Mouse (Mus musculus): ENCODE measurements at regions not wholly inside any gene's neighbourhood (a gene's known extent, or its start where the extent isn't known, plus 50 kb on each side); places are given as distances from the start of the nearest gene placed in this dataset.
A peak's percentile ranks its signal among the peaks of the same experiment; 100 is the strongest.

DNA sequence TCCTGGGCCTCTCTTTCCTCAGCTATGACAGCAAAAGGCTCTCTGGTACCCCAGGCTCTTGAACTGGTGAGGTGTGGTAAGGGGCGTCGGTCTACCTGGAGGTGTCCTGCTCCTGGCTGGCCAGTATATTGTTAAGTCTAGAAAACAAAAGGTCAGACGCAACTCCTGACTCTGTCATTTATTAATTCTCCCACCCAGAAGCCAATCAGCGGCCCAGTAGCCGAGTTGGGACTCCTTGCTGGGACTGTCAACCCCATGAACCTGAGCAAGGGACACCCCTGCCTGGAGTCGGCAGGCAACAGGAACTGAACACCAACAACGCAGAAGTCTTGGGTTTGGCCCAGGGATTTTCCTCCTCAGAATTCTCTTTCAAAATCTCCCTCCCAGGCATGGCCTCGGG, 71.1 kb upstream of the Tle3 start:
- 90% methylated on average over 8 of the region's 8 CpGs for WGBS
- H3K27me3 ChIP-seq = no peaks in the 10 kb centered on the region
- no peaks in the 10 kb centered on the region for H3K9me3 ChIP-seq
- peaks cover 20% of the 10 kb centered on the region for H3K4me1 ChIP-seq
- H3K9ac ChIP-seq = no peak overlapping the region
- ATAC-seq (ENCODE audit: insufficient number of reproducible peaks, low FRiP score, low TSS enrichment, low read depth) = no peak
- no peak overlapping the region for H3K4me3 ChIP-seq
- no peaks in the 10 kb centered on the region for H3K36me3 ChIP-seq
- no peak overlapping the region for H3K4me2 ChIP-seq
- H3K27ac ChIP-seq = no peak overlapping the region

DNA sequence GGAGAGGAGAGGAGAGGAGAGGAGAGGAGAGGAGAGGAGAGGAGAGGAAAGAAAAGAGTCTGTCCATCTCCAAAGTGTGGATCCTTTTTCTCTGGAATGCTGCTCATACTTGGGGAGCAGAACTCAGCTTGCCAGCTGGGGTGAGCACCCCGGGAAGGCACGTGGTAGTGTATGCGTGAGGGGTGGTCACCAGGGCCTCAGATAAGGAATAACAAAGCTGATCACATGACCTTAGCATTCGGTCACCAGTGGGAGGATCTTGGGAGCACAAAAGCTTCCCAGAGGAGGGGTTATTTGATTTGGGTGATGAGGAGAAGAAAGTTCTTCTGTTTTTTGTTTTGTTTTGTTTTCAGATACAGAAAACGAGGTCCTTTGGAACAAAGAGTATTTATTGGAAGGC, 69.4 kb upstream of the Tle3 start:
- Histone ChIP-seq H3K4me3 (no peak overlapping the region), H3K27ac (no peak overlapping the region), H3K4me2 (no peak overlapping the region), H3K36me3 (no peaks in the 10 kb centered on the region), H3K27me3 (no peaks in the 10 kb centered on the region), H3K9me3 (no peaks in the 10 kb centered on the region), H3K4me1 (peaks cover 9% of the 10 kb centered on the region), H3K9ac (no peak overlapping the region)
- ATAC-seq (ENCODE audit: insufficient number of reproducible peaks, low FRiP score, low TSS enrichment, low read depth) = no peak
- 28% methylated on average over 5 of the region's 5 CpGs for WGBS

DNA sequence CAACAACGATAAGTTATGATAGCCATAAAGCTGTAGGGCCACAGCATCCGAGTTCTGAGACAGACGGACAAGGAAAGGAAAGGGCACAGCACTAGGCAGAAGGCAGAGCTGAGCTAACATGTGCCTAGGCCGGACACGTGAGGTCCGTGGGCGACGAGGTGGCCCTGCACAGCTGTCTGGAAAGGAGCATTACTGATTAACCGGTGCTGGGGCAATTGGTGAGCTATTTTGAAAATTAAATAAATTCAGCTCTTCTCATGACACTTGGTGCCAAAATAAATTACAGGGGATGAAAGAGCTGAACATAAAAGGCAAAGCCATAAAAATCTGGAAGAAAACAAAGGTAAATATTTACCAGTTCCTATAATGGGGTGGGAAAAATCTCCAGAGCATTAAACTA, 65.9 kb upstream of the Tle3 start:
- Histone ChIP-seq H3K9me3 (no peaks in the 10 kb centered on the region), H3K9ac (no peak overlapping the region), H3K27me3 (peaks cover 9% of the 10 kb centered on the region; the same call in 1 of the 2 replicates), H3K36me3 (no peaks in the 10 kb centered on the region), H3K27ac (no peak overlapping the region), H3K4me3 (no peak overlapping the region), H3K4me1 (peaks cover 15% of the 10 kb centered on the region; the same call in 1 of the 2 replicates), H3K4me2 (no peak overlapping the region)
- WGBS = 61% methylated on average over 9 of the region's 9 CpGs
- ATAC-seq (ENCODE audit: insufficient number of reproducible peaks, low FRiP score, low TSS enrichment, low read depth) = no peak

DNA sequence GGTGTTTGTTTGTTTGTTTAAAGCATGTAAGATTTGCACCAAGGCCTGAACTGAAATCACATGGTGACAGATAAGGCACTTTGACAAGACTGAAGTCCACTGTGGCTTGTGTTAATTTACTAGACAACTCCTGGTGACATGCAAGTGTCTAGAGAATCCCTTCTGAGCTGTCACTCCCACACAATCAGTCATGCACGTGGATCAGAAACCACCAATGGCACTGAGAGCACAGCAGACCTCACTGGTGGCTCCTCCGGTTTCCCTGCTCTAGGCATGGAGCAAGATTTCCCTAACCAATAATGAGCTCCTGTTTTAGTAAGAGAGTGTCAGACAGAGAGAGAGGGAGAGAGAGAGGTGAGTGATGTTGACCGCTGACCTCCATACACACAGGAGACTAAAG, 63.1 kb upstream of the Tle3 start:
- Histone ChIP-seq H3K27me3 (peaks cover 9% of the 10 kb centered on the region; the same call in 1 of the 2 replicates), H3K4me1 (peaks cover 34% of the 10 kb centered on the region), H3K9me3 (no peaks in the 10 kb centered on the region), H3K9ac (no peak overlapping the region), H3K4me2 (no peak overlapping the region), H3K36me3 (no peaks in the 10 kb centered on the region), H3K4me3 (no peak overlapping the region), H3K27ac (no peak overlapping the region)
- 59% methylated on average over 3 of the region's 3 CpGs for WGBS
- ATAC-seq (ENCODE audit: insufficient number of reproducible peaks, low FRiP score, low TSS enrichment, low read depth) = no peak

DNA sequence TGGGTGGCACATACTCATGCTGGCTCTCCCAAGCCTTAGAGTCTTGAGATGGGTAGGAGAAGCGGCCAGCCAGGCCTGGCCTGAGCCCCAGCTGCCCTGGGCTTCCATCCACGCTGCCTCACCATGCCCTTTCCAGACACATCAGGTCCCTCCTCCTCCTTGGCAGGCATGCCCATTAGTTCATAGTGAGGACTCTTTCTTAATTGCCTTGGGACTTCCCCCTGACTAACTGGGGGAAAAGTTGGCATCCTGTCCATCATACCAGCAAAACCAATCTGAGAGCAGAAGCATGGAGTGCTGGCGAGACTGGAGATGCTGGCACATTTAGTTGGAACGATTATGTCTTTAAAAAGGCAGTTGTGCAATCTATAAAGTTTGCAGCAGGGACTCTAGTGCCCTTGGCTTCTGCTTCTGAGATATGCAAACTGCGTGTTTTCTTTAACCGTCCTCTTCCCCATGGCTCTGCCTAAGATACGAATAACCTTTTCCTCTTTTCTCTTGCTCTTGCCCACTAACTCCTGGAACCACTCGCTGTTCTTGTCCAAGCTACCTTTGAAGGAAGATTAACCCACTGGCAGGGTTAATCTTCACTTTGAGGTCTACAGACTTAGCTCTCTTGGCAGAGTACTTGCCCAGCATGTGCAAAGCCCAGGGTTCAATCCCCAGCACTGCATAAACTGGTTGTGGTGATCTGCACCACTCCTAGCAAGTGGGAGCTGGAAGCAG, 62.2 kb upstream of the Tle3 start:
- no peaks in the 10 kb centered on the region for H3K9me3 ChIP-seq
- no peak overlapping the region for H3K9ac ChIP-seq
- H3K4me2 ChIP-seq = no peak overlapping the region
- no peak for ATAC-seq (ENCODE audit: insufficient number of reproducible peaks, low FRiP score, low TSS enrichment, low read depth)
- H3K4me1 ChIP-seq = peaks cover 43% of the 10 kb centered on the region
- no peaks in the 10 kb centered on the region for H3K36me3 ChIP-seq
- no peak overlapping the region for H3K27ac ChIP-seq
- WGBS = 75% methylated on average over 8 of the region's 8 CpGs
- H3K4me3 ChIP-seq = no peak overlapping the region
- H3K27me3 ChIP-seq = peaks cover 9% of the 10 kb centered on the region; the same call in 1 of the 2 replicates

DNA sequence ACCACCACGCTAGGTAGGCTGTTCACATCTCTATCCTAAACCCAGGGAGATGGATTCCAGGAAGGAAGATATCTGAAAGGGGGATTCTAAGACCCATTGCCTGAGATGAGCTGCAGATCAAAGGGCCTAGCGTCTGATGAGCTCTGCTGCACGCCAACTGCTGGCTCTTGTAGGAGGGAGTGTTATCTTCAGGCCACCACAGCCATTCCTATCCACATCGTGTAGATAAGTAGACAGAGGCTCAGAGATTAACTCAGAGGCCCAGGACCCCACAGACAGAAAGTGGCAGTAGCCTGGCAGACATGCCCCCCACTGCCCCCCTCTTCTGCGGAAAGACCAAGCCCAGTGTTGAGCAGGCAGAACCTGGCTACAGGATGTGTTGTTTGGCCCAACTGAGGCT, 61.6 kb upstream of the Tle3 start:
- Histone ChIP-seq H3K36me3 (no peaks in the 10 kb centered on the region), H3K4me2 (no peak overlapping the region), H3K4me3 (no peak overlapping the region), H3K4me1 (peaks cover 49% of the 10 kb centered on the region), H3K9me3 (no peaks in the 10 kb centered on the region), H3K9ac (no peak overlapping the region), H3K27me3 (peaks cover 9% of the 10 kb centered on the region; the same call in 1 of the 2 replicates), H3K27ac (no peak overlapping the region)
- WGBS = 73% methylated on average over 5 of the region's 5 CpGs
- ATAC-seq (ENCODE audit: insufficient number of reproducible peaks, low FRiP score, low TSS enrichment, low read depth) = no peak

DNA sequence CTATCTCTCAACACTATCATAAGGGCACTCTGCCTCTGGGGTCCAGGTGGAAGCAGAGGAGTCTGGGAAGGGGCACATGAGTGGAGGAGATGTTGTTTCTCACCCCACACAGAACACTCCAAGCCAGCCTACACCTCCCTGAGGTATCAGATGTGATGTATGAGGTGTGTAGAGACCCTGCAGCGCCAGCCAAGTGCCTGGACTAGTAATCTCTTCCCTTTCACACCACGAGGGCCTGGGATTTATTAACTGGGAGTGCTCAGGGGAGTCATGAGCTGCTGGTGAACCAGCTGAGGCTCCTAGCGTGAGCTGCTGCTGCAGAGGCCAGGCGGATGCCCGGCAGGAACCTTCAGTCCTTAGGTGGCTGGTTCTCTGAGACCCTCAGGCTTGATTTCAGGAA, 60.6 kb upstream of the Tle3 start:
- Histone ChIP-seq H3K4me3 (no peak overlapping the region), H3K4me2 (no peak overlapping the region), H3K9me3 (no peaks in the 10 kb centered on the region), H3K27me3 (peaks cover 9% of the 10 kb centered on the region; the same call in 1 of the 2 replicates), H3K9ac (no peak overlapping the region), H3K27ac (no peak overlapping the region), H3K4me1 (peaks cover 60% of the 10 kb centered on the region), H3K36me3 (no peaks in the 10 kb centered on the region)
- WGBS = 25% methylated on average over 5 of the region's 5 CpGs
- ATAC-seq (ENCODE audit: insufficient number of reproducible peaks, low FRiP score, low TSS enrichment, low read depth) = no peak

DNA sequence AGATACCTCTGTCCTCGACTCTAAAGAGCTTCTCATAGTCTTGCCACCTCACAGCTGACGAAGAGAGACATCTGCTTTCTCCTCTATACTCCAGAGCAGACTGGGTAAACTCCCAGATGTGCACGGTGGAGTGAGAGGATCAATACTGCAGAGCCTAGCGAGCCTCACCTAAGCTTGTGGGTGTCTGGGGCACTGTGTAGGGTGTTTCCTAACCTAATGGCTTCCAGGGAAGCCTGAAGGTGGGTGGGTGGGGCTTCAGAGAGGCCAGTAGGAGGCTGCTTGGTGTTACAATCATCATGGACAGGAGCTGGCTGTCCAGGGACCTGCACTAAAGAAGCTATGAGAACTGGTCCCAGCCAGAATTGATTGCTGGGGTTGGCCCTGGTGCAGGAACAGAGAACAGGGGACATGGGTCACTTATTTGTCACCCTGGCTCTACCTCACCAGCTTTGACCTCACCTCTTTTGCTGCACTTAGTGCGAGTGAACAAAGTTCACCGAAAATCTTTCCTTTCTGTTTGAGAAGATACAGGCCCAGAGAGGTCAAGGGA, 57.5 kb upstream of the Tle3 start:
- H3K4me2 ChIP-seq = no peak overlapping the region
- 59% methylated on average over 6 of the region's 6 CpGs for WGBS
- no peaks in the 10 kb centered on the region for H3K9me3 ChIP-seq
- no peak overlapping the region for H3K9ac ChIP-seq
- no peak overlapping the region for H3K4me3 ChIP-seq
- peaks cover 68% of the 10 kb centered on the region for H3K4me1 ChIP-seq
- H3K36me3 ChIP-seq = no peaks in the 10 kb centered on the region
- H3K27ac ChIP-seq = peak overlapping the region; percentile 82; the same call in 1 of the 2 replicates
- ATAC-seq (ENCODE audit: insufficient number of reproducible peaks, low FRiP score, low TSS enrichment, low read depth) = no peak
- H3K27me3 ChIP-seq = peaks cover 8% of the 10 kb centered on the region

DNA sequence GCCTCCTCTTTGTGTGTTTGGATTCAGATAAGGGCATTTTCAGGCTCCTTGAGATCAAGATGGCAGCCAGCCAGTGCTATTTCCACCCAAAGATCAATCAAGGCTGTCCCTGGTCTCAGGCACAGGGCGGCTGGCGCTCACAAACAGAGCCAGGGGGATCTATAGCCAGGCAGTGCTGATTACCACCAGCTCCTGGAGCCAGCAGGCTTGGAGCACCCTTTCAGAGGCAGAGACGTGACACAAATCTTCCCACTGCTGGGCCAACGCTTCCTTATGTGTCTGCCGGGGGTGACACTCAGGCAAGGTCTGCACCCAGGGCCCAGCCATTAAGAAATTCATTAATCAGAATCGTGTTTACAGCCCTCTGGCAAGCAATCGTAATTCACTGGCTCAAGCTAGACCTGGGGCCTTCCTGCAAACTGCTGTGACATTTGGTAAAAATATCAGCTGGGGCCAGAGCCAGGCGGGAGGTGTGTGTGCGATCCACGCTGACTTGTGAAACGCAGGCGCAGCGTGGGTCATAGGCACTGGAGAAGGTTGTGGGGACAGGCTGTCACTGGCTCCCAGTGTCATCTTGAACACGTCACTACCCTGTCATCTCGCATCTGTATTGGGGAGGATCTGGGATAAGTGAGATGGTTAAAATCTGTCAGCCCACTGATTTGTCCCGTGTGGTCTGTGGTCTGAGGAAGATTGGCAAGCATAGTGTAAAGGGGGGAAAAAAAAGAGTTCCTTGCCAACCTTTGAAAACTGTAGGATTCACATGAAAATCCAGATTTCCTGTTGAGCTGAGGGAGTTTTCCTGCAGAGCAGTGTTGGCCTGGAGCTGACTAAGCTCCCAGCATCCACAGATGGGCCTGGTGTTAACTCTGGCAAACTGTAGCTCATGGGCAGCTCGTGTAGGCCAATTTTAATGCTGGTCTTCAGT, 56.5 kb upstream of the Tle3 start:
- 26% methylated on average over 17 of the region's 17 CpGs for WGBS
- 0 out of 2 replicates have a peak overlapping the region, but pooled peaks have one; percentile 8 for H3K4me2 ChIP-seq
- no peak overlapping the region for H3K9ac ChIP-seq
- H3K9me3 ChIP-seq = no peaks in the 10 kb centered on the region
- peak; percentile 77 for ATAC-seq (ENCODE audit: insufficient number of reproducible peaks, low FRiP score, low TSS enrichment, low read depth)
- no peak overlapping the region for H3K4me3 ChIP-seq
- peaks cover 8% of the 10 kb centered on the region for H3K27me3 ChIP-seq
- no peaks in the 10 kb centered on the region for H3K36me3 ChIP-seq
- peak overlapping the region; percentile 82 for H3K27ac ChIP-seq
- H3K4me1 ChIP-seq = peaks cover 62% of the 10 kb centered on the region

DNA sequence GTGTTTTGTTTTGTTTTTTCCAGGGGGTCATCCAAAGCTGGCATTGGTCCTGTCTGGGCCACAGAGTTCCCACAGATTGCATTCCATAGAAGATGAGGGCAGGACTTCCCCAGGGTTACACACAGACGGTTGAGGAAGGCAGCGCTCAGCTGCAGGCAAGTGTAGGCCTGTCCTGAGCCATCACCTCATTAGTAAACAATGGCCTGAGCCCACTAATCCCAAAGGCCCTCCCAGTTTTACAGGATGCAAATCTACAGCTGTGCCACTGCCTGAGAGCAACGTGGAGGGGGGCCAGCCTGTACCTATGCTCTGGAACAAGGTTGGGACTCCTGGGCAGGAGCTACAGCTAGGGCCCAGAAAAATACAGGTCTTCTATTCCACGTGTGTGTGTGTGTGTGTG, 55.7 kb upstream of the Tle3 start:
- no peak for ATAC-seq (ENCODE audit: insufficient number of reproducible peaks, low FRiP score, low TSS enrichment, low read depth)
- Histone ChIP-seq H3K4me1 (peaks cover 57% of the 10 kb centered on the region), H3K4me3 (no peak overlapping the region), H3K9ac (no peak overlapping the region), H3K36me3 (no peaks in the 10 kb centered on the region), H3K27me3 (peaks cover 4% of the 10 kb centered on the region), H3K27ac (peak overlapping the region; percentile 82), H3K9me3 (no peaks in the 10 kb centered on the region), H3K4me2 (no peak overlapping the region)
- 31% methylated on average over 4 of the region's 4 CpGs for WGBS

DNA sequence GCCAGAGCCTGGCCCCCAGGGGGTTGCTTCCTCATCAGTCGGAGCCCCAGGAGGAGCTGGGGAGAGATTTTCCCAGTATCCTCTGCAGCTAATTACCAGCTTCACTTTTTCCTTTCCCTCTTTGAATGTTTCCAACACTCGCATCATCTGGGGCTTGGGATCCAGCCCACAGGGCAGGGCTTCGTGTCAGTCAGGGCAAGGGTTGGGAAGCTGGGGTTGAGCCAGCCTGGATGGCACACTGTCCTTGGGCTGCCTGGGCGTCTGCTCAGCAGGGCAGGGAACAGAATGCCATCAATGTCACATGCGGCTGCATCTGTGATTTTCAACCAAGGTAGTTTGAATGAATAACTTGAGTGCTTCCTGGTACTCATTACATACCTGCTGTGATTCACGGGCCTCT, 52.4 kb upstream of the Tle3 start:
- Histone ChIP-seq H3K27me3 (peaks cover 15% of the 10 kb centered on the region), H3K9ac (no peak overlapping the region), H3K4me1 (peaks cover 49% of the 10 kb centered on the region), H3K36me3 (no peaks in the 10 kb centered on the region), H3K4me2 (no peak overlapping the region), H3K27ac (no peak overlapping the region), H3K4me3 (no peak overlapping the region), H3K9me3 (no peaks in the 10 kb centered on the region)
- 47% methylated on average over 6 of the region's 6 CpGs for WGBS
- no peak for ATAC-seq (ENCODE audit: insufficient number of reproducible peaks, low FRiP score, low TSS enrichment, low read depth)

DNA sequence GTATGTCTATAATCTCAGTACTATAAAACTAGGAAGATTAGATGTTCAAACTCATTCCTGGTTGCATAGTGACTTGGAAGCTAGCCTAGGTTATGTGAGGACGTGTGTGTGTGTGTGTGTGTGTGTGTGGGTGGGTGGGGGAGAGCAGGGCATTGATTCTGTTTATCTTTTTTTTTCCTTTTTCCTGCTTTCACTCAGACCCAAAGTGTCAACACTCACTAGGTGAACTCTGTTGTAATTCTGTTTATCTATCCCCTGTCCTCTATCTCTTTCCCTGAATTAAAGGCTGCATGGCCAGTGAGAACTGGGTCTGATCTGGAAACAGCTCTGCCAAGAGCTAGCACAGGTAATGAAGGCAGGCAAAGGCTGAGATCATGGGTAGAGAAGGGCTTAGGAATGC, 50.9 kb upstream of the Tle3 start:
- Histone ChIP-seq H3K27ac (no peak overlapping the region), H3K27me3 (peaks cover 23% of the 10 kb centered on the region), H3K4me1 (peaks cover 42% of the 10 kb centered on the region), H3K9me3 (no peaks in the 10 kb centered on the region), H3K4me3 (no peak overlapping the region), H3K4me2 (no peak overlapping the region), H3K9ac (no peak overlapping the region), H3K36me3 (no peaks in the 10 kb centered on the region)
- no peak for ATAC-seq (ENCODE audit: insufficient number of reproducible peaks, low FRiP score, low TSS enrichment, low read depth)
- 75% methylated on average over 1 of the region's 1 CpGs for WGBS
